1 mouse cellular context compared by ENCODE assay signal in the genomic region with DNA sequence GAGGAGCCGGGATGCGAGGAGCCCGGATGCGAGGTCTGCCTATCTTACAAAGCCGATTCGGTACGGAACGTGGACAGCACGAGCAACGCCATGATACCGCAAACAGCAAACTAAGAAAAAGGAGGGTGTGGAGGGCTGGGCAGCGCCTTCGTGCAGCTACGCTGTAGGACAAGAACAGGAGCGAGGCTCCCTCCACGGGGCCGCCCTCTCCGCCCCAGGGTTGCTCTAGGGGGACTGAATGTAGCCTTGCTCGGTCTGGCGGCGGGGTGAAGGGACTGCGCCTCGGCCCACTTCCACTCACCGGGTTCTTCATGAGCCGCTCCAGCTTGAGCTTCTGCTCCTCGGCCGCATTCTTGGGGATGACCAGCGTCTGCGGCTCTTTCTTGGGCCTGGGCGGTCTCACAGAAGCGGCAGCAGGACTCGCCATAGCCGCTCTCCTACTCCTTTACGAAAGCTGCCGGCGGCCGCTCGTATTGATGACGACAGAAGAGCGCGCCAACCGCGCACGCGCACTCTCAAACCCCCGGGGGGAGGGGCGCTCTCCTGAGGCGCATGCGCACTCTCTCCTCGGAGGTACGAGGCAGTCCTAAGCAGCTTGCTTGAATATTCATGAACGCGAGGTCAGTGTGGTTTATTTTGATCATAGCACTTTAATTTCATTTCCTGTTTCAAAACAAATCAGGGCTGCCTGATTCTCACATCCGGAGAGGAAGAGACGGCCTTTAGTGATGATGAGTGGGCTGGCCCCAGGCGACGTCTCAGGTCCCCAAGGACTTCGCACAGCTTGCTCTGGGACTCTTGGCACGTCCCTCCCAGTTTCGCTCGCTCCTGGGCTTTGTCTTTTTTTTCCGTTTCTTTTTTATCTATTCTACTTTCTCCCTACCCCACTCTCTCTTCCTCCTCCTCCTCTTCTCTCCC.
TF ChIP-seq lines count a peak whose summit lies in the region.

A gene (minus strand): TSS at position 490 of the 918 bp plus-strand sequence.

TF ChIP-seq in CH12.LX, 34 proteins besides CTCF, POLR2A, EP300 and RAD21 (continued from another document):
- peak; percentile 69; the same call in 1 of the 2 replicates for TF ChIP-seq MYC (IDR thresholded peaks at IDR 0.05; ENCODE audit: low read depth, low read length)
- TF ChIP-seq MAFK (IDR thresholded peaks at IDR 0.05; ENCODE audit: insufficient replicate concordance, low read length) = no peak
- TF ChIP-seq MAZ (IDR thresholded peaks at IDR 0.05; ENCODE audit: low read depth, low read length) = 0 out of 2 replicates have a peak, but pooled peaks have one; percentile 63
- 0 out of 2 replicates have a peak, but pooled peaks have one; percentile 34 for TF ChIP-seq JUN (IDR thresholded peaks at IDR 0.05; ENCODE audit: insufficient read depth, low read depth, low read length)
- TF ChIP-seq BHLHE40 (IDR thresholded peaks at IDR 0.05; ENCODE audit: low read depth, low read length) = peak; percentile 89
- TF ChIP-seq TCF12 (IDR thresholded peaks at IDR 0.05; ENCODE audit: low read depth, low read length) = peak; percentile 80
- no peak for TF ChIP-seq ZC3H11A (IDR thresholded peaks at IDR 0.05; ENCODE audit: low read depth, low read length)
- no peak for TF ChIP-seq E2F4 (IDR thresholded peaks at IDR 0.05; ENCODE audit: insufficient replicate concordance, low read depth, low read length)
- no peak for TF ChIP-seq SMC3 (IDR thresholded peaks at IDR 0.05; ENCODE audit: low read depth, low read length)
- TF ChIP-seq ETS1 (conservative IDR thresholded peaks at IDR 0.05; ENCODE audit: low read depth, low read length) = peak; percentile 81
- no peak for TF ChIP-seq USF1 (IDR thresholded peaks at IDR 0.05; ENCODE audit: low read depth, low read length)
- no peak for TF ChIP-seq UBTF (IDR thresholded peaks at IDR 0.05; ENCODE audit: low read depth, low read length)
- peak; percentile 90; the same call in 1 of the 2 replicates for TF ChIP-seq RCOR1 (conservative IDR thresholded peaks at IDR 0.05; ENCODE audit: low read depth, low read length)
- TF ChIP-seq NRF1 (IDR thresholded peaks at IDR 0.05; ENCODE audit: low read depth, low read length) = peak; percentile 97
- TF ChIP-seq MAX (IDR thresholded peaks at IDR 0.05; ENCODE audit: low read length) = peak; percentile 57
- TF ChIP-seq MEF2A (IDR thresholded peaks at IDR 0.05; ENCODE audit: borderline replicate concordance, low read depth, low read length) = peak; percentile 86
- TF ChIP-seq PAX5 (IDR thresholded peaks at IDR 0.05; ENCODE audit: low read length) = no peak
- no peak for TF ChIP-seq ZKSCAN1 (IDR thresholded peaks at IDR 0.05; ENCODE audit: borderline replicate concordance, low read depth, low read length)
- TF ChIP-seq POLR2AphosphoS2 (IDR thresholded peaks at IDR 0.05; ENCODE audit: low read depth, low read length) = no peak
- peak; percentile 7; the same call in 1 of the 2 replicates for TF ChIP-seq GABPA (IDR thresholded peaks at IDR 0.05; ENCODE audit: insufficient replicate concordance, low read depth, low read length)
- TF ChIP-seq TBP (conservative IDR thresholded peaks at IDR 0.05; ENCODE audit: low read depth, low read length) = peak; percentile 50; the same call in 1 of the 2 replicates
- TF ChIP-seq NELFE (IDR thresholded peaks at IDR 0.05; ENCODE audit: low read depth, low read length) = peak; percentile 43; the same call in 1 of the 2 replicates
- peak; percentile 88 for TF ChIP-seq CHD2 (IDR thresholded peaks at IDR 0.05; ENCODE audit: low read length)
